Mouse (Mus musculus): ENCODE measurements around the gene Pstk. TPM values are rescaled to one million over a fixed set of nuclear protein-coding genes. Genes with fewer than 3 reads are reported as not detected.
A peak's percentile ranks its signal among the peaks of the same experiment; 100 is the strongest.
"Not testable (repeated sequence)": the region's sequence is repeated elsewhere in the genome, so short reads cannot be mapped to it uniquely, and the experiment has no call there.

Gene Pstk
- polyA plus RNA-seq, 1 experiment = 26.7 TPM

DNA sequence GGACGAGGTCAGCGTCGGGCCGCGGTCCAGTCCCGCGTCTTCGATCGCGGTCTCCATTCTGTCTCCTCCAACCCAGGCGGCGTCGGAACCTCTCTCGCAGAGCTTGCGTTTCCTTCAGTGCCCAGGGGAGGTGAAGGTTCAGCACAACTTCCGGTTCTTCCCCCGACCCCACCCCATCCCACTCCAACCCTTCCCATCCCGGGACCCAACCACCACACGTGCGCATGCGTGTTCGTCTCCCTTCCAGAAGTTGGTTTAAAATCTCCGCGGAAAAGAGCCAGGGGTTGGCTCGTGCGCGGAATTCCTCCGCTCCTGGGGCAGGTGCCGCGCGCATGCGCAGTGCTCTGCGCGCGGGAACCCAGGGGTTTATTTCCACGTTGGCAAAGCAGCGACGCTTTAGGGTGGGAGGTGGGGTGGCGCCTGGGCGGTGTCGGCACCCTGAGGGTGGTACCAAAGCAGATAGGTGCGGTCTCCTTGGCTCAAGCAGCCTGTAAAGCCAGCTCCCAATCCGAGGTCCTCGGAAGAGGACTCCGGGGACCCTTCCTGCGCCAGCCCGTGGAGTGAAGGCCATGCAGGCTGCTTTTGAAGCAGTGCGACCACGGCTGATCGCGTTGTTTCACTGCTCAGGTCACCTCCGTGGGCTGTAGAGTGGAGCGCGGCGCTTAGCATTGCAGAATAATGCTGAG, 8.2 kb upstream of the Pstk start, which contains the start of gene 2310057M21Rik:
TSS of gene 2310057M21Rik (minus strand) at position 145 of the 686 bp plus-strand sequence.
- H3K79me3 ChIP-seq (ENCODE audit: low read depth) = peaks cover 11% of the 10 kb centered on the region
- H3K4me3 ChIP-seq (ENCODE audit: insufficient read depth, poor library complexity, severe bottlenecking) = peak within 1 kb of the TSS; percentile 59
- H3K27me3 ChIP-seq (ENCODE audit: control insufficient read depth, insufficient read depth, insufficient read length) = no peaks in the 10 kb centered on the region
- peaks cover 19% of the 10 kb centered on the region for H3K79me2 ChIP-seq (ENCODE audit: control insufficient read depth, insufficient read depth)
- H3ac ChIP-seq (ENCODE audit: control insufficient read depth, insufficient read length, low read depth) = peak within 1 kb of the TSS; percentile 79
- H3K36me3 ChIP-seq (ENCODE audit: control insufficient read depth, insufficient read depth) = peaks cover 34% of the 10 kb centered on the region
- TF ChIP-seq CTCF (IDR thresholded peaks at IDR 0.05; ENCODE audit: control insufficient read depth, insufficient read depth, insufficient read length) (no peak), USF1 (IDR thresholded peaks at IDR 0.05; ENCODE audit: low read depth) (no peak), MAX (IDR thresholded peaks at IDR 0.05) (peak; percentile 84), MYOD1 (IDR thresholded peaks at IDR 0.05; ENCODE audit: control insufficient read depth, insufficient read length, low read depth) (no peak), FOSL1 (IDR thresholded peaks at IDR 0.05; ENCODE audit: insufficient read depth, low read length, poor library complexity, severe bottlenecking) (no peak), CEBPB (IDR thresholded peaks at IDR 0.05; ENCODE audit: low read depth) (no peak)

GRCm38 (mm10) chr7:131364131-131364530, 6.8 kb upstream of the Pstk start:
- H3K27me3 ChIP-seq (ENCODE audit: control insufficient read depth, insufficient read depth, insufficient read length) = no peaks in the 10 kb centered on the region
- H3ac ChIP-seq (ENCODE audit: control insufficient read depth, insufficient read length, low read depth) = no peak overlapping the region
- H3K4me3 ChIP-seq (ENCODE audit: insufficient read depth, poor library complexity, severe bottlenecking) = no peak overlapping the region
- peaks cover 11% of the 10 kb centered on the region for H3K79me3 ChIP-seq (ENCODE audit: low read depth)
- no peak for TF ChIP-seq MAX (IDR thresholded peaks at IDR 0.05)
- TF ChIP-seq MYOD1 (IDR thresholded peaks at IDR 0.05; ENCODE audit: control insufficient read depth, insufficient read length, low read depth) = no peak
- TF ChIP-seq FOSL1 (IDR thresholded peaks at IDR 0.05; ENCODE audit: insufficient read depth, low read length, poor library complexity, severe bottlenecking) = no peak
- no peak for TF ChIP-seq CEBPB (IDR thresholded peaks at IDR 0.05; ENCODE audit: low read depth)
- TF ChIP-seq MYOG (IDR thresholded peaks at IDR 0.05; ENCODE audit: control insufficient read depth, extremely low read depth, insufficient read length) = no peak
- no peak for TF ChIP-seq CTCF (IDR thresholded peaks at IDR 0.05; ENCODE audit: control insufficient read depth, insufficient read depth, insufficient read length)
- TF ChIP-seq USF1 (IDR thresholded peaks at IDR 0.05; ENCODE audit: low read depth) = no peak
- H3K36me3 ChIP-seq (ENCODE audit: control insufficient read depth, insufficient read depth) = peaks cover 21% of the 10 kb centered on the region
- H3K79me2 ChIP-seq (ENCODE audit: control insufficient read depth, insufficient read depth) = peaks cover 19% of the 10 kb centered on the region

DNA sequence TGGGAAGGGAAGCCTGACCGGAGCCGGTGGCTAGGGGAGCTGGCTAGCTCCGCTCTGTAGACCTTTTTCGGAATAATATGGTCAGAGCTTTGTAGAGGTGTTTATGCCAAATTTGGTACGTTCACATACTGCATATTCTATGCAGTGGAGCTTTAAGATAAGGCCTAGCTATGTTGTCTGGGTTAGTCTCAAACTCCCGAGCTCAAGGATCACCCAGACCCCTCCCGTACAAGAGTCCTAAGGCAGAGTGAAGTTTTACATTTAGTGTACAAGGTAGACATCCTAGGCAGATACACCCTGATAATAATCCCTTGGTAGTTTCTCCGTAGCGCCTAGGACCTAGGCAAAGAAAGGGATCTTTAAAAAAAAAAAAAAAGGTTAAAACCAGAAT, 524 bp downstream of the Pstk start:
- TF ChIP-seq MYOG (IDR thresholded peaks at IDR 0.05; ENCODE audit: control insufficient read depth, extremely low read depth, insufficient read length) = no peak
- no peak for TF ChIP-seq CTCF (IDR thresholded peaks at IDR 0.05; ENCODE audit: control insufficient read depth, insufficient read depth, insufficient read length)
- TF ChIP-seq MYOD1 (IDR thresholded peaks at IDR 0.05; ENCODE audit: control insufficient read depth, insufficient read length, low read depth) = no peak
- TF ChIP-seq USF1 (IDR thresholded peaks at IDR 0.05; ENCODE audit: low read depth) = no peak
- no peak for TF ChIP-seq CEBPB (IDR thresholded peaks at IDR 0.05; ENCODE audit: low read depth)
- TF ChIP-seq MAX (IDR thresholded peaks at IDR 0.05) = no peak
- TF ChIP-seq FOSL1 (IDR thresholded peaks at IDR 0.05; ENCODE audit: insufficient read depth, low read length, poor library complexity, severe bottlenecking) = no peak
- peak overlapping the region; percentile 37 for H3K4me3 ChIP-seq (ENCODE audit: insufficient read depth, poor library complexity, severe bottlenecking)
- no peaks in the 10 kb centered on the region for H3K27me3 ChIP-seq (ENCODE audit: control insufficient read depth, insufficient read depth, insufficient read length)
- H3ac ChIP-seq (ENCODE audit: control insufficient read depth, insufficient read length, low read depth) = peak overlapping the region; percentile 78
- H3K79me2 ChIP-seq (ENCODE audit: control insufficient read depth, insufficient read depth) = peaks cover 7% of the 10 kb centered on the region
- no peaks in the 10 kb centered on the region for H3K36me3 ChIP-seq (ENCODE audit: control insufficient read depth, insufficient read depth)
- H3K79me3 ChIP-seq (ENCODE audit: low read depth) = no peaks in the 10 kb centered on the region

- Histone ChIP-seq H3K79me3 (ENCODE audit: low read depth) (no peaks in the 10 kb centered on the region), H3ac (ENCODE audit: control insufficient read depth, insufficient read length, low read depth) (no peak overlapping the region), H3K4me3 (ENCODE audit: insufficient read depth, poor library complexity, severe bottlenecking) (no peak overlapping the region), H3K27me3 (ENCODE audit: control insufficient read depth, insufficient read depth, insufficient read length) (no peaks in the 10 kb centered on the region), H3K36me3 (ENCODE audit: control insufficient read depth, insufficient read depth) (no peaks in the 10 kb centered on the region), H3K79me2 (ENCODE audit: control insufficient read depth, insufficient read depth) (peaks cover 7% of the 10 kb centered on the region)
- TF ChIP-seq CTCF (IDR thresholded peaks at IDR 0.05; ENCODE audit: control insufficient read depth, insufficient read depth, insufficient read length) (no peak), MYOG (IDR thresholded peaks at IDR 0.05; ENCODE audit: control insufficient read depth, extremely low read depth, insufficient read length) (no peak), USF1 (IDR thresholded peaks at IDR 0.05; ENCODE audit: low read depth) (no peak), CEBPB (IDR thresholded peaks at IDR 0.05; ENCODE audit: low read depth) (no peak), MAX (IDR thresholded peaks at IDR 0.05) (no peak), MYOD1 (IDR thresholded peaks at IDR 0.05; ENCODE audit: control insufficient read depth, insufficient read length, low read depth) (no peak), FOSL1 (IDR thresholded peaks at IDR 0.05; ENCODE audit: insufficient read depth, low read length, poor library complexity, severe bottlenecking) (no peak)
Measured at GRCm38 (mm10) chr7:131371880-131372651, 1.1 kb downstream of the Pstk start.

GRCm38 (mm10) chr7:131391761-131392160, 20.8 kb downstream of the Pstk start:
- H3K36me3 ChIP-seq (ENCODE audit: control insufficient read depth, insufficient read depth) = peaks cover 27% of the 10 kb centered on the region
- not testable (repeated sequence) for H3ac ChIP-seq (ENCODE audit: control insufficient read depth, insufficient read length, low read depth)

More at GRCm38 (mm10) chr7:131391761-131392160, 20.8 kb downstream of the Pstk start:
- H3K79me2 ChIP-seq (ENCODE audit: control insufficient read depth, insufficient read depth); H3K27me3 ChIP-seq (ENCODE audit: control insufficient read depth, insufficient read depth, insufficient read length); H3K4me3 ChIP-seq (ENCODE audit: insufficient read depth, poor library complexity, severe bottlenecking); H3K79me3 ChIP-seq (ENCODE audit: low read depth): not testable (repeated sequence)

Data from C2C12 (cell line).